Mouse (Mus musculus) splenic B cell, adult 2 months (primary cell): ENCODE measurements around the gene Tspan11.
A peak's percentile ranks its signal among the peaks of the same experiment; 100 is the strongest.

ENCODE experiments used
- DNase-seq: peaks from one replicate; pipeline ENCODE4 v3.0.0-alpha.2; 2011; ENCODE audit warnings: low read depth, low spot score
- H3K27me3 ChIP-seq: 2 replicates; pipeline ENCODE4 v1.6.1; 2012; ENCODE audit warnings: mild to moderate bottlenecking, low read length, moderate library complexity, mixed read lengths; ENCODE audit not compliant: control insufficient read depth, poor library complexity, insufficient read depth, severe bottlenecking
- H3K36me3 ChIP-seq: 2 replicates; pipeline ENCODE4 v1.6.1; 2012; ENCODE audit warnings: mild to moderate bottlenecking, low read length, moderate library complexity, mixed read lengths; ENCODE audit not compliant: control insufficient read depth, poor library complexity, insufficient read depth, severe bottlenecking

The Tspan11 gene

DNA sequence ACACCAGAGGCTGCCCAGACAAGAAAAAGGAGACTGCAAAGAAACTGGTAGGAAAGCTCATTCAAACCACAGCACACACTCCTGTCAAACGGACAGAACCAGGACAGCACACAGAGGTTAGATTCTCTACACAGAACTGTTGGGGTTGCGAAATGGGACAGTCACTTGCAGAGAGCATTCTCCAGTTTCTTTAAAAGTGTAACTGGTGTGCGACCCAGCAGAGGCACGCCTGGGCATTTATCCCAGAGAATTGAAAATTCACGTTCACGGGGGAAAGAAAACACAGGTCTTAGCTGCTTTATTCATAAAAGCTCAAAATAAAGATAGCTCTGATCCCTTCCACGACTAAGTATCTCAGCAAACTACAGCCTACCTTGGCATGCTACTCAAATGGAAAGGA is 18.3 kb upstream of the Tspan11 start:
- no peak for DNase-seq
- Histone ChIP-seq H3K36me3 (no peaks in the 10 kb centered on the region), H3K27me3 (no peaks in the 10 kb centered on the region)

DNA sequence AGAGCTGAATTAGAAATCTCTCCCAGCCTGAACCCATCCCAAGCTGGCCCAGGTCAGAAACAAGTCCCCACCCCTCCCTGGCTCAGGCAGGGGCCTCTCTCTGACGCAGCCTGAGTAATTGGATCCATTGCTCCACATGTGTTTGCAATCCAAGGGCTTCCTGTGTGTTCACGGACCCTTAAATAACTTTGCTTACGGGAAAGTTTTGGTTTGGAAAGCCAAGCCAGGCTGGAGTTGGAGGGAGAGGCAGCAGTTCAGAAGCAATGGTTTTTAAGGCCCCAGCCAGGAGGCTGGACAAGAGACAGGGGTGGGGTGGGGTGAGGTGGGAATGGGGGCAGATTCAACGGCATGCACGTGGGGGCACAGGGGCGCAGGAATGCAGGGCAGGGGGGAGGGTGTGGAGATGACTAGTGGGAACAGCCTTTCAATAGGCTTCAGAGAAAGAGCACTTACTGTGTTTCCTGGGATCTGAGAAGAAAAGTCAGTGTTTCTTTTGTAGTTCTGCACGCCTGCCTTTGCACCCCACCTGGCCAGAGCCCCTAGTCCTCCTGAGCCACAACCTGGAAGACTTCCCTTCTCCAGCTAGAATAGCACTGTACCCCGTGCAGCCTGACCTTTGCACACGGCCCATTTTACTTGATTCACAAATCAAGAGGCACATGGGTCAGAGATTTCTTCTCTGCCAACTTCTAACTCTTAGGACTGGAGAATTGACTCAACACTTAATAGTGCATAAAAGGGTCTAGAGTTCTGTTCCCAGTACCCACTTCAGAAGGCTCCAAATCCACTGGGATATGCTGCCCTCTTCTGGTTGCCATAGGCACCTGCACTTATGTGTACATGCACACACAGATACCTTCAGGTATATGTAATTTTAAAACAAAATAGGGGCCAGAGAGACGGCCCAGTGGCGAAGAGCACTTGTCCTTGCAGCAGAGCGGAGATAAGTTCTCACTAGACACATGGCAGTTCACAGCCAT is 16.8 kb upstream of the Tspan11 start:
- no peaks in the 10 kb centered on the region for H3K27me3 ChIP-seq
- no peak for DNase-seq
- no peaks in the 10 kb centered on the region for H3K36me3 ChIP-seq

DNA sequence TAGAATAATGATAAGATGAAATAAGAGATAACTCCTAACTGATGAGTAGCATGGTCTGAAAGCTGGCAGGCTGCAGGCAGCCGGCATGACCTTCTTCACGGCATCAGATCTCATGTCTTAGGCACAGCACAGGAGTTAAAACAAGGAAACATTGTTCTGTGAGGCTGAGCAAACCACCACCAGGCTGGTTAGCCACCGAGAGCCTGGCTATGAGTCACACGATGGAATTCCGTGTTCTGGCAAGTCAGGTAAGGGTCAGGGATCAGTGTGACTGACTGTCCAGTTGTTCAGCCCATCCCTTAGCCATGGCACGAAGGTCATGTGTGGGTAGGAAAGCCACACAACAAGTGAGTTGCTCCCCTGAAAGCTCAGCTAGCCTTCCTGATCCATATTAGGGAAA is 16.0 kb upstream of the Tspan11 start:
- no peaks in the 10 kb centered on the region for H3K36me3 ChIP-seq
- DNase-seq, result no peak

DNA sequence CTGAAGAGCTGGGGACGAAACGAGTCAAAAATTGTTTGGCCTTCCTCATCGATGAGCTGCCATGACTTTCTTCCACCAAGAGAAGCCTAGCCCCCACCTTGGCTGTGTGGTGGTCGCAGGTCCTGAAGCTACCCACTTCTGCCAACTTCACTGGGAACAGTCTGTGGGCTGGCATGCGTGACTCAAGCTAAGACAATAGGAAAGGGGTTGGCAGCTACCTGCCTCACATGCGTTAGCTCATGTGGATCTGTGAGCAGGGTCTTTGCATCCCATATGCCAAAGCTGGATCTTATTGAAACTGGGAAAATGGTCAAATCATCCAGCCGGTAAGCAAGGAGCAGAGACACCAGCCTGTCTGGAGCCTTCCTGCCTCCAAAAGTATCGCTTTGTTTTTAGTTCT is 14.8 kb upstream of the Tspan11 start:
- no peaks in the 10 kb centered on the region for H3K27me3 ChIP-seq
- DNase-seq, result no peak
- no peaks in the 10 kb centered on the region for H3K36me3 ChIP-seq

More for the DNA sequence above, 16.0 kb upstream of the Tspan11 start:
- H3K27me3 ChIP-seq, result no peaks in the 10 kb centered on the region

DNA sequence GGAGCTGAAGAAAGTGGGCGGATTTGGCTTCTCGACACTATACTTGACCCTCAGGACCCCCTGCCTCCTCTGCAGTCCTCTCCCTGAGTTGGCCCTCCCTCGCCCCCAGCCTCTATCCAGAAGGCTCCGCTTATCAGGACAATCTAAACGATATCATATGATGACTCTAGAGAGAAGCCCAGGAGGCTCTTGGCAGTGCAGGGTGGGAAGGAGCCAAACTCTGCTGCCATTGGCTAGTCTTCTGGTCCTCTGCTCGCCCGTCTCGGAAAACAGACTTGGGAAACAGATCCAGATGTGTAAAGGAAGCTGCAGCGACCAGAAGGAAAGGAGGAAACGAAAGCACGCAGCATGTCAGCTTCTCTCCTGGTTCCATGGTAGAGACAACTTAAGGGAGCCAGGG is 11.5 kb upstream of the Tspan11 start:
- Histone ChIP-seq H3K36me3 (no peaks in the 10 kb centered on the region), H3K27me3 (no peaks in the 10 kb centered on the region)
- no peak for DNase-seq

- H3K36me3 ChIP-seq, result no peaks in the 10 kb centered on the region
- no peak for DNase-seq
- no peaks in the 10 kb centered on the region for H3K27me3 ChIP-seq
Measured at GRCm38 (mm10) chr6:127876436-127876835, 11.0 kb upstream of the Tspan11 start.

GRCm38 (mm10) chr6:127877026-127877425 is 10.4 kb upstream of the Tspan11 start:
- Histone ChIP-seq H3K27me3 (no peaks in the 10 kb centered on the region), H3K36me3 (no peaks in the 10 kb centered on the region)
- no peak for DNase-seq

GRCm38 (mm10) chr6:127879472-127879871 is 7.9 kb upstream of the Tspan11 start:
- DNase-seq, result peak; percentile 22
- H3K27me3 ChIP-seq, result no peaks in the 10 kb centered on the region

DNA sequence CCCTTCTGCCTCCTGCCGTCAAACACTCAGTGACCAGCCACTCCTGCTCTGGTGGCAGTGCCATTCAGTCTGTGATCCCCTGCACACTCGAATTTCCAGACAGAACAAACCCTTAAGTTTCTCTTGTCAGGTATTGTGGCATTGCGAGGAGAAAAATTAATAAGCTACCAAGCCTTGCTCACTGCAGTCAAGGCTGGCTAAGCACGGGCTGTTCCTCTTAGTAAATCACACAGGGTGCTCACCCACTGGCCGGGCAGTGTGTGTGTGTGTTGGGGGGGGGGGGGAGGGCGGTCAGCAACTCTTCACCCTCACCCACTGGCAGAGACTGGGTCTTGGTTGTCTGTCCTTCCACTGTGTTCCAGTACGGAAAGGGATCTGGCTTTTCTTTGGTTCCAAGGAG is 473 bp upstream of the Tspan11 start:
- H3K36me3 ChIP-seq, result no peaks in the 10 kb centered on the region
- no peak for DNase-seq
- no peaks in the 10 kb centered on the region; the same call in 1 of the 2 replicates for H3K27me3 ChIP-seq

More at GRCm38 (mm10) chr6:127879472-127879871, 7.9 kb upstream of the Tspan11 start:
- H3K36me3 ChIP-seq, result no peaks in the 10 kb centered on the region

DNA sequence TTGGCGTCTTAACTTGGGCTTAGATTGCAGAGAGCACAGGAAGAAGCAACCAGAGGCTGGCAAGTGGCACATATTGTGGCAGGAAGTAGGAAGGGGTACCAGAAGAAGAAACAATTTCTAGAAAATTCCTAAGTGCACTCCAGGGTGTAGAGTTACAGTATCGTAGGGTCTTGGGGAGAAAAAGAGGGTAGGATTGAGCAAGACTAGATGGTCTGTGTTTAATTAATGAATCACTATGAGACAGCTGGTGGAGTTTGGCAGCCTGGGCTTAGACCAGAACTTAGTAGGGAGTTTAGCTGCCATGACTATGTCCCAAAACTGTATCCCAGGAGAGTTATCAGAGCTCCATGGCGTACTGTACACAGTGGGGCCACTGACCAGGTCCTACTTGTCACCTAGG is 1.2 kb downstream of the Tspan11 start:
- Histone ChIP-seq H3K27me3 (no peaks in the 10 kb centered on the region; the same call in 1 of the 2 replicates), H3K36me3 (no peaks in the 10 kb centered on the region)
- no peak for DNase-seq

- no peaks in the 10 kb centered on the region; the same call in 1 of the 2 replicates for H3K27me3 ChIP-seq
- H3K36me3 ChIP-seq, result no peaks in the 10 kb centered on the region
- no peak for DNase-seq
Measured at GRCm38 (mm10) chr6:127893611-127894010, 6.2 kb downstream of the Tspan11 start.

DNA sequence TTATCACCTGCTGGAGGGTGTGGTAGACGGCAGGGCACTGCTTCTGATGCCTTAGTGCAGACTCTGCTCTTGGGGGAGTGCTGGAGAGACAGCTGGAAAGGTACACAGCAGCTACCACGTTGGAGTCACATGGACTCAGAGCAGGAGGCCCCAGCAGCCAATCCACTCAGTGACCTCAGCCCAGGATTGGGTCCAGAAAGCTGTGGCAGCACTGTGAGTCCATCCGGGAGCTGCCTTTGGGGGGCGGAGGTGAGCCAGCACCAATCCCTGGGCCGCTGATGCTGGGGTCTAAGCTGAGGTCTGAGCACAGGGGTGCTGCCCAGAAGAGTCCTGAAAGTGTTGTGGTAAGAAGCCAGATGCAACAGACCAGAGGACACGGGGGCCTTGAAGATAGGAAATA is 7.6 kb downstream of the Tspan11 start:
- Histone ChIP-seq H3K36me3 (no peaks in the 10 kb centered on the region), H3K27me3 (no peaks in the 10 kb centered on the region; the same call in 1 of the 2 replicates)
- no peak for DNase-seq

GRCm38 (mm10) chr6:127896425-127896824 is 9.0 kb downstream of the Tspan11 start:
- Histone ChIP-seq H3K27me3 (no peaks in the 10 kb centered on the region), H3K36me3 (no peaks in the 10 kb centered on the region)
- DNase-seq, result no peak

GRCm38 (mm10) chr6:127897342-127897741 is 10.0 kb downstream of the Tspan11 start:
- no peaks in the 10 kb centered on the region for H3K36me3 ChIP-seq
- DNase-seq, result no peak
- no peaks in the 10 kb centered on the region for H3K27me3 ChIP-seq

DNA sequence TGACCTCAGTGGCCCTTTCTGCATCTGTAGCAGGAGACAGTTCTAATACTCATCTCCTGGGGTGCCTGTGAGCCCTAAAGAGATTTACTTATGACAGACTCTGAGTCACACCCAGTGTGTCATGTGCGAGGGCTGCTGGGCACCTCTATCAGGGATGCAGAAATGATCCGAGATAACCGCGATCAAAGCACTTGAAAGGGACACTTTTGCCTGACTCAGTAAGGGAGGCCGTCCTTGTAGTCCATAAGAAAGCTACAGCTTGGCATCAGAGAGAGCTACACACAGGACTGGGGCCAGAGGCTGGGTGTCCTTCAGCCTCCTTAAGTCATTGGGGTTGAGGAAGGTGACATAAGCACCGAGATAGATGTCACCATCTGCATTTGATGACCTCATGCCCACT is 12.7 kb downstream of the Tspan11 start:
- no peak for DNase-seq
- no peaks in the 10 kb centered on the region for H3K36me3 ChIP-seq
- H3K27me3 ChIP-seq, result no peaks in the 10 kb centered on the region
